Mouse (Mus musculus) embryonic facial prominence, embryonic 10.5 days (tissue): ENCODE results near the gene Orm3. TPM values are rescaled to one million over a fixed set of nuclear protein-coding genes. Genes with fewer than 3 reads are reported as not detected.

ENCODE experiments used
- DNase-seq: peaks from one replicate; pipeline ENCODE4 v3.0.0-alpha.2; 2017; ENCODE audit warnings: low spot score
- H3K27ac ChIP-seq: fragments of 300-500 bp; sonication (generic); replicated peaks from 2 replicates; pipeline ENCODE4 v1.5.1; 2016; ENCODE audit warnings: mild to moderate bottlenecking
- H3K27me3 ChIP-seq: fragments of 300-500 bp; sonication (generic); replicated peaks from 2 replicates; pipeline ENCODE4 v1.6.1; 2016; ENCODE audit warnings: low read depth, mild to moderate bottlenecking; ENCODE audit not compliant: poor library complexity, severe bottlenecking
- H3K36me3 ChIP-seq: fragments of 300-500 bp; sonication (generic); replicated peaks from 2 replicates; pipeline ENCODE4 v1.6.1; 2016; ENCODE audit warnings: mild to moderate bottlenecking, moderate library complexity
- H3K4me1 ChIP-seq: fragments of 300-500 bp; sonication (generic); 2 replicates; pipeline ENCODE4 v1.6.1; 2016
- H3K4me3 ChIP-seq: fragments of 300-500 bp; sonication (generic); 2 replicates; pipeline ENCODE4 v1.5.1; 2016; ENCODE audit warnings: mild to moderate bottlenecking, moderate library complexity
- H3K9me3 ChIP-seq: fragments of 300-500 bp; sonication (generic); 2 replicates; pipeline ENCODE4 v1.6.1; 2016; ENCODE audit warnings: mild to moderate bottlenecking
- WGBS: fragments of 180-500 bp; shearing (Covaris S2); methylation state at CpG from one replicate; pipeline ENCODE4 v1.1.7; 2016; 5-methylcytosine and 5-hydroxymethylcytosine counted together
- polyA plus RNA-seq: library from polyadenylated mRNA; unstranded; fragments of >200 nt; fragmentation: Nextera tagmentation; extraction: Ambion mirVana; gene quantifications from 2 replicates; pipeline ENCODE4 v1.2.1, GENCODE M21; 2016

The Orm3 gene
- polyA plus RNA-seq, 1 experiment from 2014 or later: not detected

- no peak overlapping the region for H3K4me3 ChIP-seq
- no peaks in the 10 kb centered on the region for H3K27me3 ChIP-seq
- H3K9me3 ChIP-seq: no peaks in the 10 kb centered on the region
- DNase-seq: no peak
- 88% methylated on average over 12 of the region's 12 CpGs for WGBS
- H3K27ac ChIP-seq: no peak overlapping the region
- peaks cover 97% of the 10 kb centered on the region for H3K36me3 ChIP-seq
- H3K4me1 ChIP-seq: no peaks in the 10 kb centered on the region
Observed at GRCm38 (mm10) chr4:63374331-63374730, 18.4 kb downstream of the Orm3 start.

- Histone ChIP-seq H3K36me3 (peaks cover 98% of the 10 kb centered on the region), H3K4me1 (no peaks in the 10 kb centered on the region), H3K9me3 (no peaks in the 10 kb centered on the region), H3K27me3 (no peaks in the 10 kb centered on the region), H3K4me3 (no peak overlapping the region), H3K27ac (no peak overlapping the region)
- DNase-seq: no peak
- 71% methylated on average over 1 of the region's 1 CpGs for WGBS
Observed at GRCm38 (mm10) chr4:63375367-63375766, 19.4 kb downstream of the Orm3 start.

DNA sequence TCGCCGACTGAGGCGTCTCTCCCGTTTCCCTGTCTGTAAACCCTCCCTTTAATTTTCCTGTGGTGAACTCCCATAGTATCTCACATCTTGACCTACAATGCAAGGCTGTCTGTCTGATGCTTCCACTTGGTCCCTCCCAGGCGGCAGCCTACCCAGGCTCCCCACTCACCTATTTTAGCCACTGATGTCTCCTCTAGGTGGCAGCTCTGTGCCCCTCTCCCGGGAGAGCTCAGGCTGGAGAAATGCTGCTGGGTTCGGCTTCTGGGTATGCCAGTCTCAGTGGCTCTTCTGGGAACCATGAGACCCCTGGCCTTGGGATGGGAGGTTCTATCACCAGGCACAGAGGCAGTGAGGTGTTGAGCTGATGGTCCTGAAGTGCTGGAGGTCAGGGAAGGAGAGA lies 21.5 kb downstream of the Orm3 start:
- no peaks in the 10 kb centered on the region for H3K4me1 ChIP-seq
- DNase-seq: no peak
- H3K27me3 ChIP-seq: no peaks in the 10 kb centered on the region
- H3K9me3 ChIP-seq: no peaks in the 10 kb centered on the region
- peaks cover 100% of the 10 kb centered on the region for H3K36me3 ChIP-seq
- WGBS: 70% methylated on average over 7 of the region's 7 CpGs
- H3K27ac ChIP-seq: no peak overlapping the region
- no peak overlapping the region for H3K4me3 ChIP-seq

- peaks cover 83% of the 10 kb centered on the region for H3K36me3 ChIP-seq
- H3K9me3 ChIP-seq: no peaks in the 10 kb centered on the region
- H3K4me3 ChIP-seq: no peak overlapping the region
- 83% methylated on average over 4 of the region's 4 CpGs for whole genome bisulfite sequencing
- no peaks in the 10 kb centered on the region for H3K4me1 ChIP-seq
- no peak overlapping the region for H3K27ac ChIP-seq
- H3K27me3 ChIP-seq: no peaks in the 10 kb centered on the region
- no peak for DNase-seq
Observed at GRCm38 (mm10) chr4:63382676-63383369, 26.9 kb downstream of the Orm3 start.

DNA sequence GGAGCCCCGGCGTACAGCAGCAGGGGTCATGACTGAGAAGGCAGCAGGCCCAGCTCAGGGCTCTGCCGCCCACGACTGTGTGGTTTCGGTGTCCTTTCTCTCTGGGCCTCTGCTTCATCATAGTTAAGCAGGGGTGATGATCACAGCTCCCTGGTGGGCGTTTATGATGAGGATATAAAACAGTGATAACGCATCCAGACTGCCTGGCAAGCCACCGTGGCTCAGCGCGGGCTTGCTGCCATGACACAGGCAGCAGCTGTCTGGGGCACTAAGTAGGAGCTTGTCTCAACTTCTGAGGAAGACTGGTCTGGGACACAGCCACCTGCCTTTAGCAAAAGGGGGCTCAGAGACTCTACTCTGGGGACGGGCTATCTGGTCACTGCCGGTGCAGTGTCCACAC lies 27.5 kb downstream of the Orm3 start:
- no peaks in the 10 kb centered on the region for H3K9me3 ChIP-seq
- no peak overlapping the region for H3K4me3 ChIP-seq
- H3K4me1 ChIP-seq: no peaks in the 10 kb centered on the region
- no peaks in the 10 kb centered on the region for H3K27me3 ChIP-seq
- peaks cover 81% of the 10 kb centered on the region for H3K36me3 ChIP-seq
- 90% methylated on average over 12 of the region's 12 CpGs for WGBS
- H3K27ac ChIP-seq: no peak overlapping the region
- DNase-seq: no peak

DNA sequence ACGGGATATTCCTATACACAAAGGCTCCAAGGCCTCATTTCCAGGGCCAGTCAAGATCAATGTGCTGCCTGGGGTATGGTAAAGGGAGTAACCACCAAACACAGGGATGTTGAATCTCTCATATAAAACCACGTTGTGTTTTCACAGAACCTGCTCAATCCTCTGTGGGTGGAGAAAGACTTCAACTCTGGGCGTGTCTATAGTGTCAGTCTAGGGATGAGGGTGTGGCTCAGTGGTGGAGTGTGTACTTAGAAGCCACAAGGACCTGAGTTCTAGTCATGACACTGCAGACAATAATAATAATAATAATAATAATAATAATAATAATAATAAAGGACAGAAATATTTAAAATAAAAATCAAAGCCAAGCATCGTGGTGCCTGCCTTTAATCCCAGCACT lies 28.3 kb downstream of the Orm3 start:
- Histone ChIP-seq H3K9me3 (no peaks in the 10 kb centered on the region), H3K27ac (no peak overlapping the region), H3K36me3 (peaks cover 74% of the 10 kb centered on the region), H3K4me3 (no peak overlapping the region), H3K27me3 (no peaks in the 10 kb centered on the region), H3K4me1 (peaks cover 5% of the 10 kb centered on the region)
- no peak for DNase-seq
- 94% methylated on average over 4 of the region's 4 CpGs for WGBS

GRCm38 (mm10) chr4:63385253-63385652 lies 29.3 kb downstream of the Orm3 start:
- H3K9me3 ChIP-seq: no peaks in the 10 kb centered on the region
- H3K27ac ChIP-seq: no peak overlapping the region
- peaks cover 64% of the 10 kb centered on the region for H3K36me3 ChIP-seq
- no peak overlapping the region for H3K4me3 ChIP-seq
- no peak for DNase-seq
- H3K27me3 ChIP-seq: no peaks in the 10 kb centered on the region
- 95% methylated on average over 3 of the region's 3 CpGs for WGBS
- peaks cover 15% of the 10 kb centered on the region for H3K4me1 ChIP-seq

DNA sequence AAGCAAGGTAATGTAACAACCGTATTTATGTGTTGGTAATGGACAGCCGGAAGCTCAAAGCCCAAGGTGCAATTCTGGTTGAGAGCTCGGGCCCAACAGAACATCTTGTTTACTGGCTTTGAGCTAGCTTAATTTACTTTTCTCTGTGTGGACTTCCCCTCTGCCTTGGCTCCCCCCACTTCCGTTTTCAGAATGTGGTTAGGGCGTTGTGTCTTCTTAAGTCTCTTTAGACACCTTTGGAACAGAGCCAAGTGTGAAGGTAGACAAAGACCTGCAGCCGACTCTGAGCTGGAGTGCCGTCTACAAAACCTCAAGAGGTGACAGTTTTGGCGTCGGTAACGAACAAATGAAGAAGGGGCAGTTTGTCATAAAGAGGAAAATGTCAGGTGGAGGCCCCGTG lies 29.8 kb downstream of the Orm3 start:
- Histone ChIP-seq H3K27ac (no peak overlapping the region), H3K4me3 (no peak overlapping the region), H3K27me3 (no peaks in the 10 kb centered on the region), H3K36me3 (peaks cover 62% of the 10 kb centered on the region), H3K9me3 (no peaks in the 10 kb centered on the region), H3K4me1 (peaks cover 16% of the 10 kb centered on the region)
- no peak for DNase-seq
- 91% methylated on average over 11 of the region's 11 CpGs for WGBS

DNA sequence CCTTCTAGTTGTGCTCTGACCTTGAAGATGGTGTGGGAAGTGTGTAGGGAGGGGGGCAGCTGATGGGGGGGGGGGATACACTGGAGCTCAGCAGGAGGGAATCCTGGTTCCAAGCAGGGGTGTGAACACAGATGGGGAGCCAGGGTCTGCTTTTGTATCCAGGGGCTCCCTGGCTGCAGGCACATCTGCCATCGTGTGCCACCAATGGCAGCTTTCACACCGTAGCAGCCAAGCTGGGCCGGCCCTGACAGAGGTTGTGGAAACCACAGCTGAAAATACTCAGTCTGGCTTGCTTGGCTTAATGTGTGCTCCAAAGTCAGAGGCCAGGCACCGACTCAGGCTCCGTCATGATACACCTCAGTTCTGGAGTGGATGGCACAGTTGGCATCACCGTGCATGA lies 32.1 kb downstream of the Orm3 start:
- WGBS: 92% methylated on average over 6 of the region's 6 CpGs
- Histone ChIP-seq H3K27ac (no peak overlapping the region), H3K4me1 (peaks cover 28% of the 10 kb centered on the region)

GRCm38 (mm10) chr4:63389121-63389886 lies 33.3 kb downstream of the Orm3 start:
- 30% methylated on average over 8 of the region's 8 CpGs for WGBS
- DNase-seq: no peak
- peaks cover 28% of the 10 kb centered on the region for H3K4me1 ChIP-seq
- no peak overlapping the region for H3K4me3 ChIP-seq
- peaks cover 61% of the 10 kb centered on the region for H3K36me3 ChIP-seq
- H3K27me3 ChIP-seq: no peaks in the 10 kb centered on the region
- no peaks in the 10 kb centered on the region for H3K9me3 ChIP-seq
- peak overlapping the region; percentile 73 for H3K27ac ChIP-seq

More for the DNA sequence above, 32.1 kb downstream of the Orm3 start:
- Histone ChIP-seq H3K9me3 (no peaks in the 10 kb centered on the region), H3K27me3 (no peaks in the 10 kb centered on the region), H3K36me3 (peaks cover 62% of the 10 kb centered on the region), H3K4me3 (no peak overlapping the region)
- no peak for DNase-seq

DNA sequence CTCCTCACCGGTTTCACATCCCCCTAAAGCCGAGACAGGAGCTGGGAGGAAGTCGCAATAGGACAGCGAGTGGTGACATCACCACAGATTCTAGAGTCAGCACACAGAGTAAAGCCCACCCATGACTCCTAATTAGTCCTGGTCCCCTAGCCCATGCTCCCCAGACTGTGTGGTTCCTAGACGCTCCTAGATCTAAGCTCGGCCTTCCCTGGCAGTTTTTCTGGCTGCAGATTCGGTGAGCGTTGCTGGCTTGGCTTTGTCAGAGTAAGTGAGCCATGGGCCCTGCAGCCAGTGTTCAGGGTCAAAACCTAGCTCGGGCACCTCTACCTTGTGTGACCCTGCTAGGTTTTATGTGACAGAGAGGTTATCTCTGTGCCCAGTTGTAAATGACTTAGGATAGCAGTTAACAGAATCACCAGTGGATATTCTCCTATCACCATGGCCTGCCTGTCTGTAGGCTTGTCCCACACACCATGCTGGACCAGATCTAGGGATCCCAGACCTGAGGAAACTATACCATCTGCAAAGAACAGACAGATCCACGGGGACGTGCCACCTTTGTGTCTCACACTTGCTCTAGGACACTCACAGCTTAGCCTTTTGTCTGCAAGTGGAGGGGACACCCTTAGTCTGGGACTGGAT lies 34.0 kb downstream of the Orm3 start:
- H3K9me3 ChIP-seq: no peaks in the 10 kb centered on the region
- H3K36me3 ChIP-seq: peaks cover 68% of the 10 kb centered on the region
- DNase-seq: no peak
- 59% methylated on average over 11 of the region's 11 CpGs for WGBS
- H3K4me3 ChIP-seq: no peak overlapping the region
- H3K4me1 ChIP-seq: peaks cover 28% of the 10 kb centered on the region
- no peaks in the 10 kb centered on the region for H3K27me3 ChIP-seq
- peak overlapping the region; percentile 73; the same call in 1 of the 2 replicates for H3K27ac ChIP-seq

DNA sequence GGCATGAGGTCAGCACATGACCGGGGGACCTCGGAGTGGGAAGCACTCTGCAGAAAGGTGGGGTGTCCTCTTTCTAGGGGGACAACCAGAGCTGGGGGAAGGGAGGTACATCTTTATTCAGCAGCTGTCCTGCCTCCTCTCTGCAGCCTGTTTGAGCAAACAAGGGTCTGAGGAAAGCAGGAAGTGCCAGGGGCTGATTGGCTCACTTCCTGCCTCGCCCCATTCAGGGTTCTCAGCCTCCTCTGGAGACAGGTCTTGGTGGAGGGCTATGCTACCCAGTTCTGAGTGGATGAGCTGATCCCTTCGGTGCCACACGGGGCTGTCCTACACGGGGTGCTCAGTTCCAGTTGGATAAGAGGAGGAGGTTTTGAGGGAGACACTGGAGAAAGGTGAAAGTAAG lies 35.4 kb downstream of the Orm3 start:
- Histone ChIP-seq H3K36me3 (peaks cover 68% of the 10 kb centered on the region), H3K4me3 (no peak overlapping the region), H3K4me1 (peaks cover 28% of the 10 kb centered on the region), H3K9me3 (no peaks in the 10 kb centered on the region), H3K27ac (peak overlapping the region; percentile 32; the same call in 1 of the 2 replicates), H3K27me3 (no peaks in the 10 kb centered on the region)
- WGBS: 79% methylated on average over 6 of the region's 6 CpGs
- DNase-seq: no peak
